Mouse (Mus musculus) neutrophil, adult 59 days (primary cell): ENCODE measurements around the gene Serpina3m. TPM values are rescaled to one million over a fixed set of nuclear protein-coding genes. Genes with fewer than 3 reads are reported as not detected.

Experiments
- total RNA-seq, 2 experiments: library from RNA; stranded (reverse); gene quantifications; 1 replicate in 1 of 2; 2 replicates in 1 of 2; pipeline ENCODE4 v1.2.4; 2023

The Serpina3m gene
- total RNA-seq, result not detected

GRCm38 (mm10) chr12:104338226-104338625, at the start of gene Serpina3m, which contains the start of gene Serpina3k:
Gene Serpina3m, plus strand, starts transcription at chr12:104338486.
Gene Serpina3k, plus strand, starts transcription at chr12:104338486.

DNA sequence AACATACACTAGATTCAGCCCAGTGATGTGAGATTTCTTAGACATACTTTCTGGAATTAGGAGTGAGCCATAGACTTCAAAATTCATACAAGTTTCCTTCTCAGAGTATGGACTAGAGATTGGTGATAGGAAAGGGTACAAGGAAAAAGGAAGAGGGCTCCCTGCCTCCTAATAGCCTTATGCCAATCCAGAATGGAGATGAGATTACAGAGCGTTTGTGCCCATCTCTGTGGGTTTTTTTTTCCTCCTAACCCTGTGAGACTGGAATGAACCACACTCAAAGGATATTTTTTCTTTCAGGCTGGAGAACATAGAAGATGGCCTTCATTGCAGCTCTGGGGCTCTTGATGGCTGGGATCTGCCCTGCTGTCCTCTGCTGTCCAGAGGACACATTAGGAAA, 24.0 kb upstream of the Serpina3m start, which contains the start of gene Serpina3j:
Gene Serpina3j (plus strand): TSS at position 301 of the 400 bp plus-strand sequence.

GRCm38 (mm10) chr12:104406454-104406885, 68.2 kb downstream of the Serpina3m start, which contains the start of gene Serpina3n:
Gene Serpina3n, plus strand, starts transcription at chr12:104406729.

Other genes with a start within 250 kb of the Serpina3m start
- gene Serpina5, start 237.4 kb upstream of the Serpina3m start, total RNA-seq, result not detected
- gene Serpina3a, start 225.8 kb upstream of the Serpina3m start, total RNA-seq, result not detected
- under 1 TPM in 1 of 2 experiments, not detected in 1; 0.29 TPM for gene Serpina3b, start 210.5 kb upstream of the Serpina3m start, total RNA-seq
- not detected for gene Serpina3c, start 184.6 kb upstream of the Serpina3m start, total RNA-seq
- under 1 TPM; 0.24 to 0.33 TPM for gene Serpina3f, start 123.9 kb upstream of the Serpina3m start, total RNA-seq
- gene Serpina3g, start 102.2 kb upstream of the Serpina3m start, total RNA-seq, result 1 to 10 TPM in 1 of 2 experiments, under 1 TPM in 1; 0.60 to 4.0 TPM
- not detected for gene Serpina3i, start 75.4 kb upstream of the Serpina3m start, total RNA-seq
- gene Serpina3j, start 23.9 kb upstream of the Serpina3m start, total RNA-seq, result not detected
- not detected for gene Serpina3k, start within 50 bp of the Serpina3m start, total RNA-seq
- gene Serpina3n, start 68.2 kb downstream of the Serpina3m start, total RNA-seq, result not detected
- gene Gsc, start 134.8 kb downstream of the Serpina3m start, total RNA-seq, result not detected